Mouse (Mus musculus) hematopoietic stem cell, adult 5-6 weeks (primary cell): ENCODE results near the gene Tmem201. TPM values are rescaled to one million over a fixed set of nuclear protein-coding genes. Genes with fewer than 3 reads are reported as not detected.
A peak's percentile ranks its signal among the peaks of the same experiment; 100 is the strongest.
"Not testable (repeated sequence)": the region's sequence is repeated elsewhere in the genome, so short reads cannot be mapped to it uniquely, and the experiment has no call there.

Experiments used
- ATAC-seq, 2 experiments: fragments of 125-278 bp in 1 of 2; replicated peaks in 1 of 2; 2 replicates each; pipeline ENCODE4 v1.8.0; 2016 to 2017; ENCODE audit warnings: inconsistent platforms in 2 of 2, mild to moderate bottlenecking in 2 of 2, moderate number of reproducible peaks in 2 of 2, low read depth in 1 of 2, moderate TSS enrichment in 1 of 2; ENCODE audit not compliant: low FRiP score in 2 of 2, poor library complexity in 2 of 2, severe bottlenecking in 2 of 2, insufficient read depth in 1 of 2, low TSS enrichment in 1 of 2
- total RNA-seq: library from RNA; stranded (forward); fragments of 172-1452, 232-1000 nt; gene quantifications from 2 replicates; pipeline ENCODE4 v1.2.3, GENCODE M21; 2017

Gene Tmem201
- total RNA-seq = 15.5 and 16.4 TPM in 2 replicates

GRCm38 (mm10) chr4:149737383-149738324 is at the start of gene Tmem201:
Gene Tmem201, minus strand, starts transcription at chr4:149738044.
- peak; percentile 85 to 89 for ATAC-seq

- ATAC-seq = no peak
Observed at GRCm38 (mm10) chr4:149784901-149785300, 47.1 kb upstream of the Tmem201 start.

- no peak for ATAC-seq
Observed at GRCm38 (mm10) chr4:149784371-149784770, 46.5 kb upstream of the Tmem201 start.

GRCm38 (mm10) chr4:149782975-149783374 is 45.1 kb upstream of the Tmem201 start:
- ATAC-seq = no peak

- ATAC-seq = peak; percentile 73 to 80
Observed at GRCm38 (mm10) chr4:149780565-149781356, 42.9 kb upstream of the Tmem201 start.

GRCm38 (mm10) chr4:149779966-149780365 is 42.1 kb upstream of the Tmem201 start:
- ATAC-seq = no peak

GRCm38 (mm10) chr4:149777126-149777525 is 39.3 kb upstream of the Tmem201 start:
- ATAC-seq = no peak

GRCm38 (mm10) chr4:149775760-149776362 is 38.0 kb upstream of the Tmem201 start:
- ATAC-seq = no peak

GRCm38 (mm10) chr4:149775330-149775729 is 37.5 kb upstream of the Tmem201 start:
- no peak for ATAC-seq

GRCm38 (mm10) chr4:149774094-149774470 is 36.2 kb upstream of the Tmem201 start, which contains the start of gene Slc25a33:
Gene Slc25a33, minus strand, starts transcription at chr4:149774277.
- ATAC-seq = peak; percentile 94 to 98

- peak; percentile 34 to 35; a peak in 3 of 4 replicates for ATAC-seq
Observed at GRCm38 (mm10) chr4:149773408-149774093, 35.7 kb upstream of the Tmem201 start.

- ATAC-seq = no peak
Observed at GRCm38 (mm10) chr4:149772394-149772793, 34.5 kb upstream of the Tmem201 start.

GRCm38 (mm10) chr4:149765201-149765600 is 27.4 kb upstream of the Tmem201 start:
- ATAC-seq = no peak

- ATAC-seq = no peak
Observed at GRCm38 (mm10) chr4:149763335-149763734, 25.5 kb upstream of the Tmem201 start.

- no peak for ATAC-seq
Observed at GRCm38 (mm10) chr4:149759517-149759916, 21.7 kb upstream of the Tmem201 start.

GRCm38 (mm10) chr4:149758423-149758822 is 20.6 kb upstream of the Tmem201 start:
- ATAC-seq = no peak

GRCm38 (mm10) chr4:149756546-149756945 is 18.7 kb upstream of the Tmem201 start:
- not testable (repeated sequence) for ATAC-seq
